Mouse (Mus musculus) heart, embryonic 13.5 days (tissue): ENCODE measurements around the gene Tnik. TPM values are rescaled to one million over a fixed set of nuclear protein-coding genes. Genes with fewer than 3 reads are reported as not detected.

Source experiments
- ATAC-seq: fragments of 200-750 bp; cut with Nextera tagmentation; 2 replicates; pipeline ENCODE4 v1.8.0; 2017; ENCODE audit warnings: moderate TSS enrichment; ENCODE audit not compliant: insufficient number of reproducible peaks, low FRiP score, low TSS enrichment; ENCODE audit errors: extremely low read depth
- H3K27ac ChIP-seq: fragments of 300-500 bp; sonication (generic); replicated peaks from 2 replicates; pipeline ENCODE4 v1.5.1; 2015; ENCODE audit warnings: moderate library complexity, mild to moderate bottlenecking, inconsistent platforms
- H3K27me3 ChIP-seq: fragments of 300-500 bp; sonication (generic); replicated peaks from 2 replicates; pipeline ENCODE4 v1.6.1; 2015; ENCODE audit warnings: mild to moderate bottlenecking, inconsistent platforms
- H3K36me3 ChIP-seq: fragments of 300-500 bp; sonication (generic); 2 replicates; pipeline ENCODE4 v1.6.1; 2015; ENCODE audit warnings: mild to moderate bottlenecking, inconsistent platforms
- H3K4me1 ChIP-seq: fragments of 300-500 bp; sonication (generic); 2 replicates; pipeline ENCODE4 v1.6.1; 2015; ENCODE audit warnings: inconsistent platforms
- H3K4me2 ChIP-seq: fragments of 300-500 bp; sonication (generic); 2 replicates; pipeline ENCODE4 v1.6.1; 2015; ENCODE audit warnings: inconsistent platforms, mild to moderate bottlenecking, moderate library complexity
- H3K4me3 ChIP-seq: fragments of 300-500 bp; sonication (generic); 2 replicates; pipeline ENCODE4 v1.5.1; 2015; ENCODE audit warnings: moderate library complexity, mild to moderate bottlenecking, inconsistent platforms
- H3K9ac ChIP-seq: fragments of 300-500 bp; sonication (generic); 2 replicates; pipeline ENCODE4 v1.6.1; 2015; ENCODE audit warnings: inconsistent platforms, mild to moderate bottlenecking, moderate library complexity
- H3K9me3 ChIP-seq: fragments of 300-500 bp; sonication (generic); 2 replicates; pipeline ENCODE4 v1.6.1; 2016; ENCODE audit warnings: inconsistent platforms
- WGBS: fragments of 180-500 bp; shearing (Covaris S2); methylation state at CpG from one replicate; pipeline ENCODE4 v1.1.7; 2015; ENCODE audit warnings: mixed read lengths; 5-methylcytosine and 5-hydroxymethylcytosine counted together
- polyA plus RNA-seq: library from polyadenylated mRNA; unstranded; fragments of >200 nt; fragmentation: Nextera tagmentation; extraction: Ambion mirVana; gene quantifications from 2 replicates; pipeline ENCODE4 v1.2.1, GENCODE M21; 2015

Gene Tnik
- polyA plus RNA-seq, 1 experiment from 2014 or later = 8.3 TPM

GRCm38 (mm10) chr3:28697797-28698196 lies 434.8 kb downstream of the Tnik start, which contains the start of gene Slc2a2:
Gene Slc2a2, plus strand, starts transcription at chr3:28697903.
- no peaks in the 10 kb centered on the region for H3K27me3 ChIP-seq
- no peak within 1 kb of the TSS for H3K9ac ChIP-seq
- 82% methylated on average over 2 of the region's 2 CpGs for WGBS
- ATAC-seq = no peak
- no peaks in the 10 kb centered on the region for H3K4me1 ChIP-seq
- no peak within 1 kb of the TSS for H3K4me3 ChIP-seq
- H3K27ac ChIP-seq = no peak within 1 kb of the TSS
- no peaks in the 10 kb centered on the region for H3K36me3 ChIP-seq
- no peaks in the 10 kb centered on the region for H3K9me3 ChIP-seq
- no peak within 1 kb of the TSS for H3K4me2 ChIP-seq

- ATAC-seq = no peak
- 69% methylated on average over 4 of the region's 4 CpGs for WGBS
Measured at GRCm38 (mm10) chr3:28699601-28700000, 436.6 kb downstream of the Tnik start.

GRCm38 (mm10) chr3:28705522-28706137 lies 442.6 kb downstream of the Tnik start:
- H3K36me3 ChIP-seq = no peaks in the 10 kb centered on the region
- no peaks in the 10 kb centered on the region for H3K4me1 ChIP-seq
- H3K4me2 ChIP-seq = peak overlapping the region; percentile 25; the same call in 1 of the 2 replicates
- H3K27me3 ChIP-seq = no peaks in the 10 kb centered on the region
- WGBS = 53% methylated on average over 10 of the region's 10 CpGs
- no peak for ATAC-seq
- H3K4me3 ChIP-seq = no peak overlapping the region
- H3K9me3 ChIP-seq = no peaks in the 10 kb centered on the region
- no peak overlapping the region for H3K27ac ChIP-seq
- no peak overlapping the region for H3K9ac ChIP-seq

More at GRCm38 (mm10) chr3:28699601-28700000, 436.6 kb downstream of the Tnik start:
- Histone ChIP-seq H3K4me1 (no peaks in the 10 kb centered on the region), H3K4me2 (no peak overlapping the region), H3K9me3 (no peaks in the 10 kb centered on the region), H3K36me3 (no peaks in the 10 kb centered on the region), H3K27me3 (no peaks in the 10 kb centered on the region), H3K4me3 (no peak overlapping the region), H3K9ac (no peak overlapping the region), H3K27ac (no peak overlapping the region)

GRCm38 (mm10) chr3:28706736-28707135 lies 443.7 kb downstream of the Tnik start:
- H3K27ac ChIP-seq = no peak overlapping the region
- no peaks in the 10 kb centered on the region for H3K9me3 ChIP-seq
- no peak overlapping the region for H3K9ac ChIP-seq
- 63% methylated on average over 4 of the region's 4 CpGs for WGBS
- H3K27me3 ChIP-seq = no peaks in the 10 kb centered on the region
- no peaks in the 10 kb centered on the region for H3K4me1 ChIP-seq
- no peaks in the 10 kb centered on the region for H3K36me3 ChIP-seq
- no peak overlapping the region for H3K4me3 ChIP-seq
- H3K4me2 ChIP-seq = no peak overlapping the region
- no peak for ATAC-seq

GRCm38 (mm10) chr3:28709740-28710139 lies 446.7 kb downstream of the Tnik start:
- no peak overlapping the region for H3K4me3 ChIP-seq
- no peaks in the 10 kb centered on the region for H3K9me3 ChIP-seq
- WGBS = 47% methylated on average over 1 of the region's 1 CpGs
- H3K4me1 ChIP-seq = no peaks in the 10 kb centered on the region
- no peak overlapping the region for H3K4me2 ChIP-seq
- H3K9ac ChIP-seq = no peak overlapping the region
- H3K36me3 ChIP-seq = no peaks in the 10 kb centered on the region
- H3K27ac ChIP-seq = no peak overlapping the region
- no peaks in the 10 kb centered on the region for H3K27me3 ChIP-seq
- ATAC-seq = no peak

GRCm38 (mm10) chr3:28713913-28714698 lies 451.1 kb downstream of the Tnik start:
- 72% methylated on average over 7 of the region's 7 CpGs for WGBS
- Histone ChIP-seq H3K4me3 (no peak overlapping the region), H3K9me3 (no peaks in the 10 kb centered on the region), H3K27ac (no peak overlapping the region), H3K36me3 (no peaks in the 10 kb centered on the region), H3K9ac (no peak overlapping the region), H3K4me2 (no peak overlapping the region), H3K27me3 (no peaks in the 10 kb centered on the region), H3K4me1 (no peaks in the 10 kb centered on the region)
- no peak for ATAC-seq

- Histone ChIP-seq H3K9me3 (no peaks in the 10 kb centered on the region), H3K36me3 (no peaks in the 10 kb centered on the region), H3K4me1 (peaks cover 8% of the 10 kb centered on the region; the same call in 1 of the 2 replicates), H3K27ac (no peak overlapping the region), H3K9ac (no peak overlapping the region), H3K4me3 (no peak overlapping the region), H3K4me2 (no peak overlapping the region), H3K27me3 (no peaks in the 10 kb centered on the region)
- 84% methylated on average over 2 of the region's 2 CpGs for WGBS
- no peak for ATAC-seq
Measured at GRCm38 (mm10) chr3:28718521-28718920, 455.5 kb downstream of the Tnik start.

GRCm38 (mm10) chr3:28721218-28721617 lies 458.2 kb downstream of the Tnik start:
- Histone ChIP-seq H3K36me3 (no peaks in the 10 kb centered on the region), H3K9me3 (no peaks in the 10 kb centered on the region), H3K4me1 (peaks cover 8% of the 10 kb centered on the region; the same call in 1 of the 2 replicates), H3K9ac (no peak overlapping the region), H3K4me3 (no peak overlapping the region), H3K27me3 (no peaks in the 10 kb centered on the region), H3K4me2 (no peak overlapping the region), H3K27ac (no peak overlapping the region)
- 60% methylated on average over 5 of the region's 5 CpGs for WGBS
- no peak for ATAC-seq

- Histone ChIP-seq H3K4me2 (no peak overlapping the region; the same call in 1 of the 2 replicates), H3K36me3 (no peaks in the 10 kb centered on the region), H3K9me3 (no peaks in the 10 kb centered on the region), H3K9ac (no peak overlapping the region), H3K4me1 (peaks cover 8% of the 10 kb centered on the region; the same call in 1 of the 2 replicates), H3K27ac (no peak overlapping the region), H3K4me3 (no peak overlapping the region), H3K27me3 (no peaks in the 10 kb centered on the region)
- ATAC-seq = no peak; the same call in 1 of the 2 replicates
- 35% methylated on average over 7 of the region's 7 CpGs for WGBS
Measured at GRCm38 (mm10) chr3:28721838-28722237, 458.8 kb downstream of the Tnik start.

- no peak overlapping the region for H3K4me2 ChIP-seq
- no peaks in the 10 kb centered on the region for H3K27me3 ChIP-seq
- H3K9me3 ChIP-seq = no peaks in the 10 kb centered on the region
- no peak overlapping the region for H3K27ac ChIP-seq
- no peaks in the 10 kb centered on the region for H3K36me3 ChIP-seq
- no peak overlapping the region for H3K9ac ChIP-seq
- no peak overlapping the region for H3K4me3 ChIP-seq
- no peak for ATAC-seq
- H3K4me1 ChIP-seq = peaks cover 8% of the 10 kb centered on the region; the same call in 1 of the 2 replicates
Measured at GRCm38 (mm10) chr3:28722531-28722930, 459.5 kb downstream of the Tnik start.

- Histone ChIP-seq H3K4me3 (no peak overlapping the region), H3K4me1 (peaks cover 8% of the 10 kb centered on the region; the same call in 1 of the 2 replicates), H3K27me3 (no peaks in the 10 kb centered on the region), H3K36me3 (no peaks in the 10 kb centered on the region), H3K9me3 (no peaks in the 10 kb centered on the region), H3K9ac (no peak overlapping the region), H3K27ac (no peak overlapping the region), H3K4me2 (no peak overlapping the region)
- ATAC-seq = no peak
- WGBS = 65% methylated on average over 6 of the region's 6 CpGs
Measured at GRCm38 (mm10) chr3:28723534-28723933, 460.5 kb downstream of the Tnik start.
